Mouse (Mus musculus): ENCODE results near the gene Pah.
A peak's percentile ranks its signal among the peaks of the same experiment; 100 is the strongest.

Gene Pah

DNA sequence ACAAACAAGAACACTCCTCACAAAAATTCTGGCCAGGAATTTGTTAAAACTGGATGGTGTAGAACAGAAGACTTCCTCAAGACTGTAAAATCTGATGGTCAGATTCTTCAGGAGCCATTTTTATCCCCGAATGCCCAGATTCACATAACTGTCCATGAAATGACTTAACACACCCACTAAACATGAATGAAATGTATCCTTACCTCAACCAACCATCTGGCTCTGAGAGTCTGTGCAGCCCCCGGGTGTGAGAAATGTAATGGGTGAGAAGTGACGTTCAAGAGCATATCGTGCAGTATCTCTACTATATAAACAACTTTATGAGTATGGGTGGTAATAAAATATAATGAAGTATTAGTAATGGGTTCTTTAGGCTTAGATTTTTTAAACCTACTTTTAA lies 13.0 kb upstream of the Pah start:
- no peak for DNase-seq

DNA sequence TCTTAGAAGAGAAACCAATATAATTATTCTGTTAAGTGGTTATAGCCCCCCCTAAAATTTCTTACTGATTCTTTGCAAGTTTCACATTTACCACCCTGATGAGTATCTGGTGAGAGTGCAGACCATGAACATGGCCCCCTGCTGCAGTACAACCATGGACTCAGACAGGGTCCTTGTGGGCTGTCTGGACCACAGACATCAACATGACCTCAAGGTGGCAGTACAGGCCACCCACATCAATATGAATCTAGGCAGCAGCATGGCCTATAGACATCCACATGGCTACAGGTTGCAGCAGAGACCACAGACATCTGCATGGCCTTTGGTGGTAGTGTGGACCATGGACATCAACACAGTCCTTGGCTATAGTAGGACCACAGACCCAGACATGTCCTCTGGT lies 8.5 kb upstream of the Pah start:
- DNase-seq = peak; percentile 30 to 51

DNA sequence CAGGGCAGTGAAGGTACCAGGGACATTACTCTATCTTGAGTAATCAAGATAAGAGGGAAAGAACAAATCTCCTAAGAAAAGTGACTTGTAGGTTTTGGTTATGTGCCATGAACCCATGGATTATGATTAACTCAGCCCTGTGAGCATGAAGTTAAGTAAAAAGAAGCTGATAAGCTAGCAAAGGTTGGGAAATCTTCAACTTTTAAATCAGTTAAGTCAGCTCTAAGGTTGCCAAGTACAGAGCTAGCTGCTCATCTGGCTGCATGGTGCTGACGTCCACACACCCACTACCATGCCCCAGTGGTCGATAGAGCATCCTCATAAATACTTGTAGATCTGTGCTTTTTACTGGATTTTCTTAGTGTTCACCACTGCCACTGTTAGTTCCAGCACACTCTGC lies 3.0 kb upstream of the Pah start:
- peak; percentile 39 to 83 for DNase-seq

DNA sequence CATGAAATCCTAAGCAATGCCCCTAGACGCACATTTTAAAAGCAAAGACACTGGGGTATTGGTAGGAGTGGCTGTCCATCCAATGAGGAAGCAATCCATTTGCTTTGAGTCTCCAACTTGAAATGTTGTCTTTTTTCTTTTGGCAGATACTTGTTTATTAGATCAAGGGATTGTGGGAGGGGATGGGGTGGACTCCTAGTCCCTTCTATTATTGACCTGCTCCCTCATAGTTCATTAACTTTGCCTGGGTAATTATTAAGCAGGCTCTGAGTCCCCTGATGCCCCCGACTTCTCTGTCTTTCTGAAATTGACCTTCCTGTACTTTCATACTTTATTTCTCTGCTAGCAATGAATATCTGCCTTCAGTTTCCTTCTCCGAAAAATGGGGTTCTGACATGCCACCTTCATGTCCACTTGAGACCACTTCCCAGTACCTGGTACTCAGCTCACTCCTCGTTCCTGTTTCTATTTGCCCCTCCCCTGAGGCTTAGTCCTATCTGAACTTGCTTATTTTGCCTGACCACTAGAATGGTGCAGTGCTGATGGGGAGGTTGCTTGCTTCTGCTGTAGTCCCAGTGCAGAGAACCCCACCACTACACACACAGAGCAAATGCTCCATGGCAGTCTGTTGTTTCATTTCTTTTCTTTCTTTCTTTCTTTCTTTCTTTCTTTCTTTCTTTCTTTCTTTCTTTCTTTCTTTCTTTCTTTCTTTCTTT lies 1.0 kb upstream of the Pah start:
- DNase-seq = peak; percentile 63 to 84

DNA sequence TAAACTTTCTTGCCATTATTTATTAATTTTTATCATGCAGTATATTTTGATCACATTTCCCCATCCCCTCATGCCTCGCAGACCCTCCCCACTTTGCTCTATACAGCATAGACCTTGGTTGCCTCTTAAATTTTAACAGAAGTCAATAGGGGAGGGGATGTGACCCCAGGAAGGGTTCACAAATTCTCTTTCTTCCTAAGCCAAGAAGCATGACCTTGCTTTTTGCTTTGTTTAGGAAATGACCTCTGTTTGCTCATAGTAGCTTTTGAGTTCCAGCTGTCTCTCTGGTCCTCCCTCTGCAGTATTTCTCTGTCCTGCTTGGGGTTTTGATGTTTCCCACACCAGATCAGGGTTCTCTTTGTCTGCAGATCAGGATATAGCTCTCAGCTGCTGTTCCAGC lies 12.6 kb downstream of the Pah start:
- DNase-seq = no peak

DNA sequence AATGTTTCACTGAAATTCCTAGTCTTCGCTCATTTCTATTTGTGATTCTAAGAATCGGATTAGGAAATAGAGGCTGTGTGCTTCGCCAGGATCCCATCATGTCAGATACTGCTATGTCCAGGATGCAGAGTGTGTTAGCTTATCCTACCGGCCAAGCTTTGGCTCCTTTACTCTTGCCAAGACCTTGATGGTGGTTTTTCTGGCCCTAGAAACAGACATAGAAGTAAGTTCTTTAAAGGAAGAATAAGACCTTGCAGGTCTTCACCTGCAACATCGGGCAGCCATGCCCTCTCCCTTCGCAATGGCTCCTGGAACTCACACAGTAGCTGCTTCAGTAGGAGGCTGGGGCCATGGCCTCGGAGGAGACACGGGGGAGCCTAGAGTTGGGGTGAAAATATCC lies 24.2 kb downstream of the Pah start:
- DNase-seq = no peak

DNA sequence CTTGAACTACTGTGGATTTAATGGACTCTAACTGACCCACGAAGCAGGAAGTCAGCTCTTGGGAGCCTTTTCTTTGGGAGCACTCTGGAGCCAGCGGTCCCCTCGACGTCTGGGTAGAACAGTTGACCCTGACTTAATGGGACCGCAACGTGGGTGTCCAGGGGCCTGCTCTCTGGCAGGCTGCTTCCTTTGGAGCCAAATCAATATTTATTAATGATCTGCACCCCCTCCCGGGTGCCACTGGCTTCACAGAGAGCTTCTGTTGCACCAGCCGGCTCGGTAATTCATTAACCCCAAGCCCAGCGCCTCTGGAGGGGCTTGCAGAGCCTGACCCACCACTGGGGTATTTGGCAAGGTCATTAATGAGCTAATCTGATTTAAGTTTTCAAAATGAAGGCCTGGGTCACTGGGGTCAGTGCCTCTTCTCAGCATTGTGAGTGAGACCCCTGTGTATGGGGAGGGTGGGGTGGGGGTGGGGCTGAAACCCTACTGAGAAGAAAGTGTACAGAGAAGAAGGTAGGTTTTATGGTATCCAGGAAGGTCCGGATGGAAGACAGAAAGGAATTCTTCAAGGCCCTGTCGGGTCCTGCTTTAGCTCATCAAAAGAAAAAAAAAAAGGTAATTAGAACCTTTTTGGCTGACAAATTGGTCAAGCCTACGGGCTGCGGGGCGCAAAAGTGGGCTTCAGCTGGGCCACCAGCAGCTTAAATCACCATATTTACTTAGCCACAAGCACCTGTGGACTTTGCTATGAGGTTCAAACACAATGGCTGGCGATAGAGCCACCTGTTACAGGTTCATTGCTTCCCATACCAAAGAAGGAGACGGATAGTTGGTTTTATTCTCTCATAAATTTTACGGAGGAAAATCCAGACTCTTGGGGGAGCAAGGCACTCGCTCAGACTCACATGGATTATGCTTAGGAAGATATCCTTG lies 25.0 kb downstream of the Pah start:
- no peak for DNase-seq

DNA sequence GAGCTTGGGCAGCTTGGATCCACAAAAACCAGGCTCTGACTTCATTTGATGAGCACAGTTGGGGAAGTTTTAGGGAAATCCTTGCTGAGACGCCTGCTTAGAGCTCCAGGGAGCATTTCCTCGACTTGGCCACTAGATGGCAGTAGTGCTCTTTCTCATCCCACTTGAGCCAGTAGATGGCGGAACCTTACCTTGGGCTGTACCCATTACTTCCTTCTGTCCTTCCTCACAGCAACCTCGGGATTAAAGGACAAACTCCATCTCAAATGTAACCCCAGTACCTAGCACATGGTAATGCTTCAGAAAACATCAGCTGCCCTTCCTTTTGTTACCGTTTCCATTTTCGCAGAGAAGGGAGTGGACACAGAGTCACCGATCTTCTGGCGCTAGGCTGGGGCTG lies 31.1 kb downstream of the Pah start:
- DNase-seq = peak; percentile 34 to 38

DNA sequence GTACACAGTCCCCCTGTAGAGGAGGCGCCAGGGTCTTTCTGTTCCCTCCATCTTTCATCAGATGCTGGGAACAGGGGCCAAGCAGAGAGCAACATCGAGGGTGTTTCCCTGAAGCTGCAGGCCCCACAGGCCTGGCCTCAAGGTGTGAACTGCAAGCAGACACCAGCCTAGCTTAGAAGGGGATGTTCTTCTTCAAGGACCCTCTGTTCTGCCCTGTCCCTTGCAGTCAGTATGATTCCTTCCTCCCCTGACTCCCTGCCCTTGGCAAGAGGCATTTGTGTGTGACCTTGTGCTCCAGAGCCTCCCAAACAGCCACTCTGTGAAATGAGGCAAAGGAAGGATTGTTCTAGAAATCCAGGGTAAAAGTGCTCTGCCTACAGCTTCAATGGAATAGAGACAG lies 34.8 kb downstream of the Pah start:
- no peak for DNase-seq

DNA sequence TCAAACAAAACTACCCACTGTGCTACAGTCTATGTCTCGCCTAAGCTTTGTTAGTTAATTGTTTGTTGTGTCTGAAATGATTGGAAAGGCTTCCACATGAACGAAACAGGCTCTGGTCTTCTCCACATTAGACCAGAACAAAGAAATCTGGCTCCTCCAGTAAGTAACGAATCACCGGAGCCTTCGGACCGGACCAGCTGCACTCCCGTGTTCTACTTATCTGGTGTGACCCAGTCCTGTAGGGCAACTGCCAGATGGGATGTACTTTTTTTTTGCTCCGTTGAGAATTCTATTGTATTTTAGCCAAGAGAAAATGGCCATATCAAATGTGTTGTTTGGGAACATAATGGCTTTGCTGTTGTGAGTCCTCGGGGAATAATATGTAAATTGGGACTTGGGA lies 42.2 kb downstream of the Pah start:
- DNase-seq = no peak

DNA sequence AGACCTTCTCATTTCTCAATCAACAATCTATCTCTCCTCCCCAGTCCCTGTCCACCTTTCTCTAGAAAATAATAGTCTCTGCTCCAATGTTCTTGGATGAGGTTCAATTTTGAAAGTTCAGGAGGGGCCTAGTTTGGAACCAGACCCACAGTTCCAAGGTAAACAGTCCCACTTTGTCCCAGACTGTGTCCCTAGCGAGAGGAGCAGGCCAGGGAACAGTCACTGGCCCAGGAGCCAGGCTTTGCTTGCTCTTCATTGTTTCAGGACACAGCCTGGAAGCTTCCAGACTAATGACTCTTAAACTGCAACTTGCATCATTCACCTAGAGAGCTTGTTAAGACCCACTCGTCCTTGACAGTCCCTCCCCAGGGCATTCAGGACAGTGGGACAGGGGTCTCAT lies 44.1 kb downstream of the Pah start:
- no peak for DNase-seq

DNA sequence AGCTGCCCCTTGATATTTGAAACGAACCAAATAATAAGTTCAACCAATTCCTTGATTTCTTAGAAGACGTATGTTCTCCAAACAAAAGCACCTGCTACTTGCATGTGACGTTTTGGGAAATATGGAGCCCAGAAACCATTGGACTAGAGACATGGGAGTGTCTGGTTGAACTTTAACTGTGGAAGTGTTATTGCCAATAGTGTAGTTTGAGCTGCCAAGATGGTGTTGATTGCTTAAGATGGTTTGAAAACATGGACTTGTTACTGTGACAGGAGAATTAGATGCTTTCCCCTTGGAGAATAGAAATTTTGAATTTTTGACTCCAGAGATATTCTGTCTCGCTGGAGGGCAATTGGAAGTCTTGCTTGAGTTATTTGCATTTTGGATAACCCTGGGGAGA lies 50.9 kb downstream of the Pah start:
- DNase-seq = peak; percentile 27 to 63

DNA sequence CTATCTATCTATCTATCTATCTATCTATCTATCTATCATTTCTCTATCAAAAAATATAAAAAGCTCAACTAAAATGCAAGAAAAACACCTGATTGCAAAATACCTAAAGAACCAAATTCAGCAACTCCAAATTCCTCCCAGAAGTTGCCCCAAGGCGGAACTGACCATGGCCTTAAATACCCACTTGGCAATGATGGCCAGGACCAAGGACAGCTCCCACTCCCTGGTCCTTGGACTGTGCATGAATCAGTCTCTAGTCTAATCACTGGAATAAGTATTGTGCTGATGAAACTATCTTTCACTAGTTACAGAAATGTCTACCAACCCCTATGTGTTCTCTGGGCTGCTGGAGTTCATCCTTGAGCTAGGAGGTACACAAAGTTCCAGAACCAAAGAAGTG lies 65.1 kb downstream of the Pah start:
- DNase-seq = peak in 1 of 2 experiments; percentile 47

DNA sequence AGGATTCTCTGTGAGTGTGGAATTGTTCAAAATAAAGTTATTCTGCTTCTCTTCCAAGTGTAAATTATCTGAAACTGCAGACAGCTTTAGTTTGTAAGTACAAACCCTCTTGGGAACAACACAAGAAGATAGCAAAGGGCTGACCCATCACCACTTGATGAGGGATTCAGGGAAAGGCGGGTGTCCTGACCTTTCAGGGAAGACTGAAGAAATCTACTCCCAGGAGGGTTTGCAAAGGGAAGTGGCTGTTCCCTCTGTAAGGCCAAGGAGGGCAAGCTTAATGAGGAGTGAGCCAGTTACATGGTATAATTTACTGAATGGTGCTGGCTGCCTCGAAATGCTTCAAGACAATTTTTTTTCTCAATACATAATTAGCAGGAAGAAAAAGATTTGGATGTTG lies 72.3 kb downstream of the Pah start:
- no peak for DNase-seq

DNA sequence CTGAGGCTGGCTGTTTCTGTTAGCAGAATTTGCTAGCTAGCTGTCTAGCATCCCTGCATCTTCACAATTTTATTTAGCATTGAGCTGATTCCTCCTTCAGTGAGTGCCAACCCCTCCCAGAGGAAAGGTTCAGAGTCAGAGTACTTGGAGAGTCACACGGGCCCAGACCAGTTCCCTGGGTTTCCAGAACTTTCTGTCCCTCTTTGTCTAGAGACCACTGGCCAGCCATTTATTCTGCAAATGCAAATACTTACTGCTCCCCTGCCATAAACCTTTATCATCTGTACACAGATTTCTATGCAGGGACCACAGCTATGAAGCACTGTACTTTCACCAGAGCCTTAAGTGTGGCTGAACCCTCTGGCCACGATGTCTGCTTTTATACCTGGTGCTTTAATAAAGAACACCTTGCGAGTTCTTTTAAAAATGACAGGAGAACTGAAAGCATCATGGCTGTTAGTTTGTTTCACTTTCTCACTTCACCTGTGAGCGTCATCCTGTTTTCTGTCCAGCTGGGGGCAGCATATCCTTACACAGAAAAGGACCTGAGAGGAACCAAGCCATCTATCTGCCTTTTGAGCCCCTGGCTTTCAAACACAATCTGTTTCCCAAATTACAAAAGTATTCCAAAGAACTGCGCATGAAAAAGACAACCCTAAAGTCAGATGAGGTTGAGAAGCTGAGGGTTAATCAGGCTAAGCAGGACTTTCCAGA lies 74.9 kb downstream of the Pah start:
- peak in 1 of 2 experiments; percentile 53 for DNase-seq

DNA sequence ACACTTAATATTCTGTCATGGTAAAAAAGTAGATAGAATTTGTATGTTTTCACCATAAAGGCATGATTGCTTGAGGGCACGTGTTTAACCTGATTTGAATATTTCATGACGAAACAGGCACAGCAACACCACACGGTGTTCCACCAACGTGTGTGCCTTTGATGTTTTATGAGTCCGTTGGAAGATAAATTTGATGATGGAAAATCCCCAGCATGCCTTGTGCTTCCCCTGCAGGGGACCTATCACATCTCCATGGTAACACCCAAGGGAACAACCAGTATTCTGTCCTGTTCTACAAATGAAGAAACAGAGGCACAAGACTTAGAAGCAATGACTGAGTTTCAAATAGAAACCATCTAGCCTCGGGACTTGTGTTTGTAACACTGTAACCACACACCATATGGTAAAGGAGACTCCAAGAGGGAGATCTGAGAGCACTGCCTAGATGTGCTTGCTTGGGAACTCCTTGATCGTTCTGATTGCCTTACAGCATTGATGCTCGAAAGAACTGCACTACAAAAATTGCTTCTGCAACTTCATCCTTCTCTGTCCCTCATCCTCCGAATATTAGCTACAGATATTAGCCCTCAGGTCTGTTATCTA lies 75.6 kb downstream of the Pah start:
- DNase-seq = no peak

DNA sequence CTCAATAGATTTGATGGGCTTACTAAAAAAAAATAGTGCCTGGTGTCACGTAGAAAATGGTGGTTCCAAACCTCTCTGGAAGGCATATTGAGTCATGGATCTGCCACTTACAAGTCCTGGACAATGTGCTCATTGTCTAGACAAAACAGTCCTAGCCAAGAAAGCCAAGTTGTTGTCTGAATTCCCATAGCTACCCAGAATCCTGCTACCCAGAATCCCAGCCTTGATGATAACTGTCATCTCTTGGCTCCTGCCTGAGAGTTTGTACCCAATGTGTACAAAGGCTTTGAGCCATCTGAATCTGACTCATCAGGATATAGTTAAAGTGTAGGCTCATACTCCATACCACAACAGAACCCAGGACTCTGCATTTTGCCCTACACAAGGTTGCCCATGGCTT lies 80.6 kb downstream of the Pah start:
- DNase-seq = no peak

DNA sequence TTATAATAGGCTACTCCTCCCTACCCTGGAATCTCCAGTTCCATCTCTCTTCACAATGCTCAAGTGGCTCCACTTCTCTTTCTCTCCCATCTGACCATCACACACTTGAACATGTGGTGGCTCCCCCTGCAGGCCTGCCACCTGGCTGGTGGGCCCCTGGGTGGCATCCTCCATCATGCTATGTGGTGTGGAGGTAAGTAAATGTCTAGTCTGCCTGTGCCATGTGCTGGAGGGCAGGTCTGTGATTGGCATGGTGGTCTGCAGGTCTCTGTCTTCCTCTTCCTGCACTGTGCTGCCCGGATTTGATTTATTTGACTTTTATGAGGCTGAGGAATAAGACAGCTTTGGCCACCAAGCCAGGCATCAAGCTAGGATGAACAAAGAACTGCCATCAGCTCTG lies 103.6 kb downstream of the Pah start:
- no peak for DNase-seq

Data from kidney, adult 8-10 months (tissue).